Mouse (Mus musculus) heart, embryonic 11.5 days (tissue): ENCODE measurements around the gene Ambra1. TPM values are rescaled to one million over a fixed set of nuclear protein-coding genes. Genes with fewer than 3 reads are reported as not detected.

ENCODE experiments used
- ATAC-seq: fragments of 200-750 bp; cut with Nextera tagmentation; replicated peaks from 2 replicates; pipeline ENCODE4 v1.8.0; 2017; ENCODE audit warnings: moderate library complexity; ENCODE audit not compliant: insufficient number of reproducible peaks, low FRiP score, low TSS enrichment
- H3K27ac ChIP-seq: fragments of 300-500 bp; sonication (generic); 2 replicates; pipeline ENCODE4 v1.5.1; 2014; ENCODE audit warnings: mild to moderate bottlenecking, low read depth, low read length
- H3K27me3 ChIP-seq: fragments of 300-500 bp; sonication (generic); 2 replicates; pipeline ENCODE4 v1.6.1; 2014; ENCODE audit warnings: mild to moderate bottlenecking, low read length, mixed read lengths; ENCODE audit not compliant: control insufficient read depth, insufficient read depth
- H3K36me3 ChIP-seq: fragments of 300-500 bp; sonication (generic); 2 replicates; pipeline ENCODE4 v1.6.1; 2014; ENCODE audit warnings: mild to moderate bottlenecking, low read length, moderate library complexity, mixed read lengths; ENCODE audit not compliant: control insufficient read depth, insufficient read depth
- H3K4me1 ChIP-seq: fragments of 300-500 bp; sonication (generic); 2 replicates; pipeline ENCODE4 v1.6.1; 2014; ENCODE audit warnings: low read length; ENCODE audit not compliant: control insufficient read depth, insufficient read depth
- H3K4me2 ChIP-seq: fragments of 300-500 bp; sonication (generic); 2 replicates; pipeline ENCODE4 v1.6.1; 2014; ENCODE audit warnings: mild to moderate bottlenecking, moderate library complexity
- H3K4me3 ChIP-seq: fragments of 300-500 bp; sonication (generic); 2 replicates; pipeline ENCODE4 v1.5.1; 2014; ENCODE audit warnings: low read depth, low read length
- H3K9ac ChIP-seq: fragments of 300-500 bp; sonication (generic); 2 replicates; pipeline ENCODE4 v1.6.1; 2014; ENCODE audit warnings: mild to moderate bottlenecking, low read depth, low read length, moderate library complexity
- H3K9me3 ChIP-seq: fragments of 300-500 bp; sonication (generic); replicated peaks from 2 replicates; pipeline ENCODE4 v1.6.1; 2016; ENCODE audit warnings: low read length; ENCODE audit not compliant: control insufficient read depth
- WGBS: fragments of 180-500 bp; shearing (Covaris S2); extraction: QIAGEN DNeasy Blood & Tissue Kit; methylation state at CpG from one replicate; pipeline ENCODE4 v1.1.7; 2014; ENCODE audit not compliant: insufficient replicate concordance; 5-methylcytosine and 5-hydroxymethylcytosine counted together
- polyA plus RNA-seq: library from polyadenylated mRNA; unstranded; fragments of >200 nt; fragmentation: Nextera tagmentation; extraction: Ambion mirVana; gene quantifications from 2 replicates; pipeline ENCODE4 v1.2.1, GENCODE M21; 2014

The Ambra1 gene
- polyA plus RNA-seq, 1 experiment from 2014 or later, result 12.1 TPM

DNA sequence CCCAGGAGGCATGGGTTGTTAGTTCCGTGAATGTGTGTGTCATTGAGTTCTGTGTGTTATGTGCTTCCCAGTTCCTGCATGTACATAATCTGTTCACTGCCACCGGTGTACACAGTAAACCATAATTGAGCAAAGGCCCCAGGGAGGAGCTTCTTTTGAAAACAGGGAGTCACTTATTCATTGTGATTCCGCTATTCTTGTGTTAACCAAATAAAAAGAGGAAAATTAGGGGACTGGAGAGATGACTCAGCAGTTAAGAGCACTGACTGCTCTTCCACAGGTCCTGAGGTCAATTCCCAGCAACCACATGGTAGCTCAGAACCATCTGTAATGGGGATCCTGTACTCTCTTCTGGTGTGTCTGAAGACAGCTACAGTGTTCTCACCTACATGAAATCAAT lies 164.8 kb downstream of the Ambra1 start:
- Histone ChIP-seq H3K4me2 (no peak overlapping the region), H3K9ac (no peak overlapping the region), H3K27me3 (no peaks in the 10 kb centered on the region), H3K9me3 (no peaks in the 10 kb centered on the region), H3K36me3 (no peaks in the 10 kb centered on the region), H3K27ac (no peak overlapping the region), H3K4me3 (no peak overlapping the region), H3K4me1 (no peaks in the 10 kb centered on the region)
- no peak for ATAC-seq
- WGBS, result 86% methylated on average over 3 of the region's 3 CpGs

DNA sequence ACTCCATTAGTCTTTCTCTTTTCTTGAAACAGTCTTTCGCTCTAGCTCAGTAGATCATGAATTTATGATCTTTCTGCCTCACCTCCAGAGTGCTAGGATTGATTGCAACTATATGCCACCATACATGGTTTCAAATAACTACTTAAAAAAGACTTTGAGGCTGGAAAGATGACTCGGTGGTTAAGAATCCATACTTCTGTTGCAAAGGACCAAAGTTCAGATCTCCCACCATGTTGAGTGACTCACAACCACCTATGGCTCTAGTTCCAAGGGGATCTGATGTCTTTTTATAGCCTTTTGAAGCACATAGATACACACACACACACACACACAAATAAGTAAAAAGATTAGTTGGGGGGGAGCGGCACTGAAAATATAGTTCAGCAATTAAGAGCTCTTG lies 165.5 kb downstream of the Ambra1 start:
- H3K36me3 ChIP-seq, result no peaks in the 10 kb centered on the region
- H3K27me3 ChIP-seq, result no peaks in the 10 kb centered on the region
- H3K4me1 ChIP-seq, result no peaks in the 10 kb centered on the region
- H3K9ac ChIP-seq, result no peak overlapping the region
- H3K9me3 ChIP-seq, result no peaks in the 10 kb centered on the region
- 92% methylated on average over 3 of the region's 3 CpGs for WGBS
- no peak for ATAC-seq
- no peak overlapping the region for H3K4me2 ChIP-seq
- H3K27ac ChIP-seq, result no peak overlapping the region
- no peak overlapping the region for H3K4me3 ChIP-seq

DNA sequence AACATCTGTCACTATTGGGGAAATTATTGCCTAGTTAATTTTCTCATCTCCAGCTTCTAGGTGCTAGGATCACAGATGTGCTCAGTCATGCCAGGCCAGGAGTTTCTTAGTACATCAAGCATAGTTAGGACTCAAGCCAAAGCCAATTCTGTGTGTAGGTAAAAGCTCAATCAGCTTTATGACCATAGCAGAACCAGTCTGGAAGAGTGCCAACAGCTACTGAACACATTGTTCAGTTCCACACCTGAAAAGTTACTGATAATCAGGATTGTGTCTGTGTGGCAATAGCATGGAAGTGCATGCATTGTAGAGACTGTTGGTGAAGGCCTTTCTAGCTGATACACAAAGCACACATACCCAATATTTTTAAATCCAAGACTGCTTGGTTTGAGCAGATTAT lies 168.0 kb downstream of the Ambra1 start:
- no peak for ATAC-seq
- Histone ChIP-seq H3K9me3 (no peaks in the 10 kb centered on the region), H3K4me3 (no peak overlapping the region), H3K4me2 (no peak overlapping the region), H3K9ac (no peak overlapping the region), H3K27ac (no peak overlapping the region), H3K36me3 (no peaks in the 10 kb centered on the region), H3K27me3 (no peaks in the 10 kb centered on the region), H3K4me1 (no peaks in the 10 kb centered on the region)

DNA sequence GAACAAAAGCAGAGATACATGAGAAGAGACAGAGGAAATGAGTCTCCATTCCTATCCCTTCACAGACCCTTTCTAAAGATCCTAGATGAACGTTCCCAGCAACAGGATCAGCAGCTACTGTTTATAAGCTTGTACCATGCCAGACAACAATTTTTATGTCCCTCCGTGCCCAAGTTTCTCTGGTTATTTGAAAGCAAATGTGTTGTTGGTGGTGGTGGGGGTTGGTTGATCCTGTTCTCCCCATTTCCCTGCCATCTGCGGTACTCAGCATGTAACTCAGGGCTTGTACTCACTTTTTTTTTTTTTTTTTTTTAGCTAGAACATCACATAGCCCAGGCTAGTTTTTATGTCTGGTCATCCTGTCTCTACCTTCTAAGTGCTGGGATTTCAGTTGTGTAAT lies 169.2 kb downstream of the Ambra1 start:
- Histone ChIP-seq H3K9me3 (no peaks in the 10 kb centered on the region), H3K36me3 (no peaks in the 10 kb centered on the region), H3K4me3 (no peak overlapping the region), H3K4me1 (no peaks in the 10 kb centered on the region), H3K4me2 (no peak overlapping the region), H3K27me3 (no peaks in the 10 kb centered on the region), H3K9ac (no peak overlapping the region), H3K27ac (no peak overlapping the region)
- no peak for ATAC-seq
- 94% methylated on average over 3 of the region's 3 CpGs for WGBS

DNA sequence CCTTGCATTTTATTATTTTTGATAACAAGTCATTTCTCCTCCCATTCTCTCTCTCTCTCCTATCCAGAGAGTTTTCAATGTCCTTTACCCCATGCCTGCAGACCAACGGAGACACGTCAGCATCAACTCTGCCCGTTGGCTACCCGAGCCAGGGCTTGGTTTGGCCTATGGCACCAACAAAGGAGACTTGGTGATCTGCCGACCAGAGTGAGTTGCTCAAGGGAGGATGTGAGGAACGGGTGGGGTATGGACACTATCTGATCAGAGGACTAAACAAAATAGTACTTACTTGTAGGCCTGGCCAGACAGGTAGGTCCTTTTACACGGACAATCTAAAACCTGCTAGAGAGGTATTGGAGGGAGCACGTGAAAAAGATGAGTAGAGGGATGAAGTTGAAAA lies 170.5 kb downstream of the Ambra1 start:
- H3K36me3 ChIP-seq, result no peaks in the 10 kb centered on the region

DNA sequence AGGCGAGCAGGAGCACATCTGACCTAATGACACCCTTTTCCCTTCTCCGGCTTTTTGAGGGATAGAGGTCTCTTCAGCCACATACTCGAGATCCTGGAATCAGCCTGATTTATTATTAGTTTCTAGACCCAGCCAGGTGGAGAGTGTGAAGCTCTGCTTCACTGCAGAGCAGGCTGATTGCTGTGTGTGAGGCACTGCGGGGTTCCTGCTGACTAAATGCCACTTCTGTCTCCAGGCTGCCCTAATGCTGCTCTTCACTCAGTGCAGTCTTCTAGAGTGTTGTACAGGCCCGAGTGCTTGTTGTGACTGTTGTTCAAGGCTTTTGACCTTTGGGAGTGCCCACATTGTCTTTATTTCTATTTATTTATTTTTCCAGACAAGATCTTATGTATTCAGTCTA lies 172.4 kb downstream of the Ambra1 start:
- Histone ChIP-seq H3K9me3 (no peaks in the 10 kb centered on the region), H3K4me2 (no peak overlapping the region), H3K27ac (no peak overlapping the region), H3K27me3 (no peaks in the 10 kb centered on the region), H3K36me3 (no peaks in the 10 kb centered on the region), H3K4me1 (no peaks in the 10 kb centered on the region), H3K9ac (no peak overlapping the region), H3K4me3 (no peak overlapping the region)
- ATAC-seq, result no peak
- 73% methylated on average over 5 of the region's 5 CpGs for WGBS

More for the DNA sequence above, 170.5 kb downstream of the Ambra1 start:
- H3K27me3 ChIP-seq, result no peaks in the 10 kb centered on the region
- H3K9me3 ChIP-seq, result no peaks in the 10 kb centered on the region
- H3K4me1 ChIP-seq, result no peaks in the 10 kb centered on the region
- WGBS, result 87% methylated on average over 8 of the region's 8 CpGs
- no peak overlapping the region for H3K4me2 ChIP-seq
- no peak overlapping the region for H3K27ac ChIP-seq
- no peak overlapping the region for H3K9ac ChIP-seq
- no peak overlapping the region for H3K4me3 ChIP-seq
- no peak for ATAC-seq

DNA sequence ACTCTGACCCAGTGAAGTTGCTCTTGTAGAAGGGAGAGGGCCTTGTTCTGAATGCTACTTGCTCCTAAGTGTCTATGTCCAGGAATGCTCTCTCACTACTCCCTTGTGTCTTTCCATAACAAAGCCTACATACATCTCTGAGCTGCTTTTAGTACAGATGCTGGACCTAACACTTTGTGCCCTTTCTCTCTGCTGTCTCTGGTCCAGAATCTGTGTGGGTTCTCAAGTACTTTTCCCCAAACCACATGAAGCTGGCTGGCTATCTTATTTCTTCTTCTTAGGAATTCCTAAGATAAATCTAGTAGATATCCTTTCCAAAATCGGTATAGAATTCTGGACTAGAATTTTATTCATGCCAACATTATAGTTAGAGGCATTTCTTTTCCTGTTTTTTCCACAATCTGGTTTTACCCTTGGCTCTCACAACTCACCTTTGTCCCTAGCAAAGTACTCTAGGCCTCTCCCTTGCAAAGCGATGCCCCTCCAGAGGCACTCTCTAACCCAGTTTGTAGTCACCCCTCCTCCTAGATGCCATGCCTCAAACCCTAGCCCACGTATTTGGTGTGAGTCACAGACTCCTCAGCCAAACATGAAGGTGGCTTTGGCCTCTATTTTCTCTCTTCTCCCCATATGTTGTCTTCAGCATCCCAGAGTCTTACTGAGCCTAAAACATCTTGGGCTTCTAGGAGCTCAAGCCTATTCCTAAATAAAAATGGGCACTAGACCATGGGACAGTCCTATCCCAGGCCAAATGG lies 173.4 kb downstream of the Ambra1 start:
- Histone ChIP-seq H3K9me3 (no peaks in the 10 kb centered on the region), H3K36me3 (no peaks in the 10 kb centered on the region), H3K4me1 (no peaks in the 10 kb centered on the region), H3K9ac (no peak overlapping the region), H3K4me3 (no peak overlapping the region), H3K27ac (no peak overlapping the region), H3K27me3 (no peaks in the 10 kb centered on the region), H3K4me2 (no peak overlapping the region)
- WGBS, result 87% methylated on average over 3 of the region's 3 CpGs
- no peak for ATAC-seq

DNA sequence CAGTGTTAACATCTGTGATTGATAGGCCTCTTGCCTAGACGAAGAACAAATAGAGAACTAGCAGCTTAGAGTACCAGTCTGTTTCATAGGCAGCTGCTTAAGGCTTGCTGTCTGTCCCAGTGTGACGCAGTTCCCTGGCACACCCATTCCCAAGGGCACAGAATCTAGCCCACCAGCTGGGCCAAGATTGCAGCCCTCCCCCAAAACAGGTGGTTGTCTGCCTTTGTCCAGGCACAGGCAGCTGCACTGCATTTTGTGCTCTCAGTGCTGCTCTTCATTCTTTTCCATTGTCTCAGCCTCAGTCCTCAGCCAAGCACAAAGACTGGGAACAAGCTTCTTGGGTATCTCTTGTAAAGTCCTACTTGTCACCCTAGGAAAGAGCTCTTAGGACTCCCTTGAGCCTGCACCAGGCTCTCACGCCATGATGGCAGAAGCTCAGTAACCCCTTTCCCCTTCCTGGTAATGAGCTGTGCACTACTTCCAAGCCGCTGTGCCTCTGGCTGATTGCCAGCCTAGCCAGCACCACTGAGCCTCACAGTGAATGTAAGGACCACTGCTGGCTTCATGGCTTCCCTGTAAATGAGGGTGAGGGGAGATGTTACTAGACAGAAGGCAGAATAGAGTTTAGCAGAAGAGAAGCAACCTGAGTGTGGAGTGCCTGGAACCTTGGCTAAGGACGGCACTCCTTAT lies 174.8 kb downstream of the Ambra1 start:
- H3K27me3 ChIP-seq, result no peaks in the 10 kb centered on the region
- H3K4me2 ChIP-seq, result no peak overlapping the region
- H3K4me3 ChIP-seq, result no peak overlapping the region
- no peak for ATAC-seq
- no peaks in the 10 kb centered on the region for H3K4me1 ChIP-seq
- H3K27ac ChIP-seq, result no peak overlapping the region
- WGBS, result 78% methylated on average over 5 of the region's 5 CpGs
- H3K9ac ChIP-seq, result no peak overlapping the region
- no peaks in the 10 kb centered on the region for H3K9me3 ChIP-seq
- H3K36me3 ChIP-seq, result no peaks in the 10 kb centered on the region

DNA sequence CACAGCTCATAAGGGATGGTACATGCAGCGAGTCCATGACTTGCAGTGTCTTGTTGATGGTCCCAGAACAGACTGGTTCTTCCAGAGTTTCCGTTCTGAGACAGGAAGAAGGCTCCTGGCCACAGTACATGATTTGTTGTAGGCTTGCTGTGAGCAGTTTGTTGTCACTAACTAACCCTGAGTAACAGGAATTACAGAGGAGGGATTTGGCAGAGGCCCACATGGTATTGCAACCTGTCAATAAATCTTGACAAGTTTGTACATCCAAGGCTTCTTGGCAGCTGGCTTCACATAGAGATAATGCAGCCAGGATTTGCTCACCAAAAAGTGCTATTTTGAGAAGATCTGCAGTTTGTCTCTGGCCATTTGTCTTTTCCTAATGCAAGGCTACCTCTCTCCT lies 176.2 kb downstream of the Ambra1 start:
- Histone ChIP-seq H3K27me3 (no peaks in the 10 kb centered on the region), H3K4me1 (no peaks in the 10 kb centered on the region), H3K4me3 (no peak overlapping the region), H3K4me2 (no peak overlapping the region), H3K27ac (no peak overlapping the region), H3K9me3 (no peaks in the 10 kb centered on the region), H3K9ac (no peak overlapping the region), H3K36me3 (no peaks in the 10 kb centered on the region)
- ATAC-seq, result no peak
- WGBS, result 94% methylated on average over 2 of the region's 2 CpGs
